Mouse (Mus musculus) MEL (cell line): ENCODE measurements around the gene Fos. TPM values are rescaled to one million over a fixed set of nuclear protein-coding genes. Genes with fewer than 3 reads are reported as not detected.
A peak's percentile ranks its signal among the peaks of the same experiment; 100 is the strongest.

Experiments
- DNase-seq: peaks from one replicate; pipeline ENCODE4 v3.0.0; 2011; ENCODE audit warnings: low read depth, low spot score
- H3K27ac ChIP-seq: 2 replicates; pipeline ENCODE4 v1.5.1; 2012; ENCODE audit warnings: low read depth, mild to moderate bottlenecking, control low read depth, low read length, moderate library complexity; ENCODE audit not compliant: control insufficient read depth
- H3K27me3 ChIP-seq, 2 experiments: fragments of 150-350 bp in 1 of 2; sonication (generic) in 1 of 2; 2 replicates each; pipeline ENCODE4 v1.6.1; 2012; ENCODE audit warnings: low read length in 2 of 2, mild to moderate bottlenecking in 2 of 2, improper control_type of control experiment in 1 of 2, moderate library complexity in 1 of 2; ENCODE audit not compliant: insufficient read depth in 2 of 2, control insufficient read depth in 1 of 2
- H3K36me3 ChIP-seq, 2 experiments: 2 replicates each; pipeline ENCODE4 v1.6.1; 2012 to 2014; ENCODE audit warnings: low read length in 2 of 2, improper control_type of control experiment in 1 of 2, inconsistent platforms in 1 of 2, mild to moderate bottlenecking in 1 of 2; ENCODE audit not compliant: insufficient read depth in 2 of 2, control insufficient read depth in 1 of 2
- H3K4me1 ChIP-seq, 2 experiments: fragments of 150-350 bp in 1 of 2; sonication (generic) in 1 of 2; 2 replicates each; pipeline ENCODE4 v1.6.1; 2012; ENCODE audit warnings: low read length in 2 of 2, improper control_type of control experiment in 1 of 2, mild to moderate bottlenecking in 1 of 2; ENCODE audit not compliant: insufficient read depth in 2 of 2, control insufficient read depth in 1 of 2
- H3K4me3 ChIP-seq, 2 experiments: fragments of 150-350 bp in 1 of 2; sonication (generic) in 1 of 2; 2 replicates each; pipeline ENCODE4 v1.5.1; 2012; ENCODE audit warnings: low read depth in 2 of 2, low read length in 2 of 2, mild to moderate bottlenecking in 2 of 2, moderate library complexity in 2 of 2, control low read depth in 1 of 2, improper control_type of control experiment in 1 of 2; ENCODE audit not compliant: control insufficient read depth in 1 of 2, insufficient read depth in 1 of 2
- H3K79me2 ChIP-seq: 2 replicates; pipeline ENCODE4 v1.6.1; 2012; ENCODE audit warnings: mild to moderate bottlenecking, low read length, moderate library complexity; ENCODE audit not compliant: control insufficient read depth, poor library complexity, insufficient read depth
- H3K9ac ChIP-seq: 2 replicates; pipeline ENCODE4 v1.6.1; 2012; ENCODE audit warnings: low read depth, mild to moderate bottlenecking, control low read depth, low read length, moderate library complexity; ENCODE audit not compliant: control insufficient read depth, poor library complexity, severe bottlenecking
- H3K9me3 ChIP-seq: fragments of 150-350 bp; sonication (generic); replicated peaks from 2 replicates; pipeline ENCODE4 v1.6.1; 2012; ENCODE audit warnings: mild to moderate bottlenecking, low read length, improper control_type of control experiment, moderate library complexity; ENCODE audit not compliant: insufficient read depth
- BHLHE40 ChIP-seq: IDR thresholded peaks from 2 replicates; pipeline ENCODE4 v1.6.1; 2012; ENCODE audit warnings: low read depth, mild to moderate bottlenecking, inconsistent platforms, low read length, improper control_type of control experiment, borderline replicate concordance
- CHD1 ChIP-seq: IDR thresholded peaks from 2 replicates; pipeline ENCODE4 v1.6.1; 2012; ENCODE audit warnings: low read depth, mild to moderate bottlenecking, inconsistent platforms, low read length, improper control_type of control experiment
- CTCF ChIP-seq, 3 experiments: IDR thresholded peaks in 2 of 3; conservative IDR thresholded peaks in 1 of 3; 2 replicates each; pipeline ENCODE4 v1.5.1; 2011 to 2012; ENCODE audit warnings: low read length in 3 of 3, low read depth in 2 of 3, mild to moderate bottlenecking in 2 of 3, improper control_type of control experiment in 1 of 3, inconsistent platforms in 1 of 3, mixed read lengths in 1 of 3, moderate library complexity in 1 of 3; ENCODE audit not compliant: control insufficient read depth in 1 of 3, insufficient read depth in 1 of 3, poor library complexity in 1 of 3, severe bottlenecking in 1 of 3
- E2F4 ChIP-seq: IDR thresholded peaks from 2 replicates; pipeline ENCODE4 v1.6.1; 2011; ENCODE audit warnings: low read depth, low read length, improper control_type of control experiment, borderline replicate concordance
- ELF1 ChIP-seq: IDR thresholded peaks from 2 replicates; pipeline ENCODE4 v1.6.1; 2014; ENCODE audit warnings: low read depth, mild to moderate bottlenecking, inconsistent platforms, low read length, improper control_type of control experiment, moderate library complexity
- EP300 ChIP-seq, 2 experiments: IDR thresholded peaks; 2 replicates each; pipeline ENCODE4 v1.6.1; 2011; ENCODE audit warnings: improper control_type of control experiment in 2 of 2, low read length in 2 of 2, low read depth in 1 of 2, mild to moderate bottlenecking in 1 of 2
- GABPA ChIP-seq: IDR thresholded peaks from 2 replicates; pipeline ENCODE4 v1.6.1; 2012; ENCODE audit warnings: low read depth, mild to moderate bottlenecking, inconsistent platforms, low read length, improper control_type of control experiment, moderate library complexity
- GATA1 ChIP-seq: IDR thresholded peaks from 2 replicates; pipeline ENCODE4 v1.6.1; 2011; ENCODE audit warnings: low read depth, low read length, improper control_type of control experiment
- KAT2A ChIP-seq: conservative IDR thresholded peaks from 2 replicates; pipeline ENCODE4 v1.6.1; 2012; ENCODE audit warnings: low read depth, low read length, improper control_type of control experiment, inconsistent platforms
- MAFK ChIP-seq: IDR thresholded peaks from 2 replicates; pipeline ENCODE4 v1.6.1; 2011; ENCODE audit warnings: low read depth, mild to moderate bottlenecking, low read length, improper control_type of control experiment, borderline replicate concordance
- MAX ChIP-seq: IDR thresholded peaks from 2 replicates; pipeline ENCODE4 v1.6.1; 2011; ENCODE audit warnings: low read length, improper control_type of control experiment
- MAZ ChIP-seq: IDR thresholded peaks from 2 replicates; pipeline ENCODE4 v1.6.1; 2012; ENCODE audit warnings: low read depth, mild to moderate bottlenecking, inconsistent platforms, low read length, improper control_type of control experiment
- MEF2A ChIP-seq: IDR thresholded peaks from 2 replicates; pipeline ENCODE4 v1.6.1; 2014; ENCODE audit warnings: low read depth, mild to moderate bottlenecking, inconsistent platforms, low read length, improper control_type of control experiment; ENCODE audit not compliant: poor library complexity, insufficient replicate concordance, severe bottlenecking; ENCODE audit errors: extremely low read depth
- MXI1 ChIP-seq: IDR thresholded peaks from 2 replicates; pipeline ENCODE4 v1.6.1; 2011; ENCODE audit warnings: mild to moderate bottlenecking, low read depth, low read length, improper control_type of control experiment
- MYB ChIP-seq: IDR thresholded peaks from 2 replicates; pipeline ENCODE4 v1.6.1; 2011; ENCODE audit warnings: mild to moderate bottlenecking, low read depth, low read length, improper control_type of control experiment
- MYC ChIP-seq: IDR thresholded peaks from 2 replicates; pipeline ENCODE4 v1.6.1; 2011; ENCODE audit warnings: low read depth, mild to moderate bottlenecking, low read length, improper control_type of control experiment, moderate library complexity
- NELFE ChIP-seq: IDR thresholded peaks from 2 replicates; pipeline ENCODE4 v1.6.1; 2011; ENCODE audit warnings: low read depth, low read length, improper control_type of control experiment
- POLR2A ChIP-seq, 2 experiments: IDR thresholded peaks; 2 replicates each; pipeline ENCODE4 v1.6.1; 2011 to 2012; ENCODE audit warnings: low read length in 2 of 2, mild to moderate bottlenecking in 2 of 2, control low read depth in 1 of 2, improper control_type of control experiment in 1 of 2, low read depth in 1 of 2, moderate library complexity in 1 of 2; ENCODE audit not compliant: control insufficient read depth in 1 of 2, insufficient read depth in 1 of 2, poor library complexity in 1 of 2
- POLR2AphosphoS2 ChIP-seq: IDR thresholded peaks from 2 replicates; pipeline ENCODE4 v1.6.1; 2011; ENCODE audit warnings: low read length, improper control_type of control experiment
- POLR2AphosphoS5 ChIP-seq: IDR thresholded peaks from 2 replicates; pipeline ENCODE4 v1.6.1; 2012; ENCODE audit warnings: low read depth, borderline replicate concordance, mild to moderate bottlenecking, inconsistent platforms, low read length, moderate library complexity, mixed read lengths
- RCOR1 ChIP-seq: IDR thresholded peaks from 2 replicates; pipeline ENCODE4 v1.6.1; 2012; ENCODE audit warnings: low read depth, mild to moderate bottlenecking, inconsistent platforms, low read length, improper control_type of control experiment
- SIN3A ChIP-seq: IDR thresholded peaks from 2 replicates; pipeline ENCODE4 v1.6.1; 2012; ENCODE audit warnings: low read length, improper control_type of control experiment, inconsistent platforms
- TAL1 ChIP-seq: IDR thresholded peaks from 2 replicates; pipeline ENCODE4 v1.6.1; 2012; ENCODE audit warnings: mild to moderate bottlenecking, inconsistent platforms, low read length, moderate library complexity, mixed read lengths
- TBP ChIP-seq: IDR thresholded peaks from 2 replicates; pipeline ENCODE4 v1.8.0; 2011; ENCODE audit warnings: low read depth, low read length, improper control_type of control experiment
- TCF12 ChIP-seq: IDR thresholded peaks from 2 replicates; pipeline ENCODE4 v1.6.1; 2014; ENCODE audit warnings: low read depth, mild to moderate bottlenecking, inconsistent platforms, low read length, improper control_type of control experiment, moderate library complexity
- UBTF ChIP-seq: IDR thresholded peaks from 2 replicates; pipeline ENCODE4 v1.6.1; 2012; ENCODE audit warnings: low read depth, mild to moderate bottlenecking, inconsistent platforms, low read length, improper control_type of control experiment, moderate library complexity, borderline replicate concordance; ENCODE audit not compliant: insufficient read depth
- ZC3H11A ChIP-seq: IDR thresholded peaks from 2 replicates; pipeline ENCODE4 v1.6.1; 2012; ENCODE audit warnings: low read depth, mild to moderate bottlenecking, inconsistent platforms, low read length, improper control_type of control experiment
- ZKSCAN1 ChIP-seq: IDR thresholded peaks from 2 replicates; pipeline ENCODE4 v1.6.1; 2012; ENCODE audit warnings: low read depth, mild to moderate bottlenecking, inconsistent platforms, low read length, improper control_type of control experiment, moderate library complexity
- ZMIZ1 ChIP-seq: IDR thresholded peaks from 2 replicates; pipeline ENCODE4 v1.6.1; 2012; ENCODE audit warnings: low read depth, mild to moderate bottlenecking, inconsistent platforms, low read length, improper control_type of control experiment, moderate library complexity
- ZNF384 ChIP-seq: IDR thresholded peaks from 2 replicates; pipeline ENCODE4 v1.6.1; 2012; ENCODE audit warnings: low read depth, mild to moderate bottlenecking, inconsistent platforms, low read length, improper control_type of control experiment
- polyA plus RNA-seq, 2 experiments: library from polyadenylated mRNA; stranded (reverse) in 1 of 2; unstranded in 1 of 2; fragments of >175 nt in 1 of 2; fragments of >200 nt in 1 of 2; gene quantifications; 2 replicates each; pipeline versions ENCODE4 v1.2.1 to v1.2.4; 2012; ENCODE audit warnings: low replicate concordance in 2 of 2, low read depth in 1 of 2; ENCODE audit not compliant: insufficient read length in 2 of 2, insufficient read depth in 1 of 2, missing spikeins in 1 of 2
- total RNA-seq: library from RNA; depleted of rRNA; stranded (reverse); fragments of 300-350 nt; gene quantifications from 2 replicates; pipeline ENCODE4 v1.2.3, GENCODE M21; 2012

Gene Fos
- total and polyA plus RNA-seq, 3 experiments: 0.81 to 1.4 TPM; not detected in 1

DNA sequence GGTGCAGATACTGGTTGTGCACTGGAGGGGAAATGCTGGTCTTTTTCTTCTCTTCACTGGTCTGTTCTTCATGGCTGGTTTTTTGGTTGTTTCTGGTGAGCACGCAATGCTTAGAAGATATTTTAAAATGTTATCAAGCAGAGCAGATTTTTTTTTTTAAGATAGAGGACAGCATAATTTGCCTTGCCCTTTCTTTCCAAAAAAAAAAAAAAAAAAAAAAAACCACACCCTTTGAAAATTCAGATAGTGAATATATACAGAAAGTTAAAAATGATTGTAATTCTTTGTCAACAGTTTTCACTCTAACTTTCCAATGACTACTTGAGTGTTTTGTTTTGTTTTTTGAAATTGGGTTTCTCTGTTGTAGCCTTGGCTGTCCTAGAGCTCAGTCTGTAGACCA, 17.3 kb downstream of the Fos start:
- H3K9me3 ChIP-seq: no peaks in the 10 kb centered on the region
- H3K27me3 ChIP-seq: no peaks in the 10 kb centered on the region
- H3K79me2 ChIP-seq: no peaks in the 10 kb centered on the region
- DNase-seq: peak; percentile 23
- peaks cover 0 to 4% of the 10 kb centered on the region in 2 experiments; a peak in 1 of 4 replicates for H3K4me1 ChIP-seq
- TF ChIP-seq CHD1: no peak
- no peak for TF ChIP-seq MAFK
- no peak for TF ChIP-seq ZC3H11A
- no peak for TF ChIP-seq TBP
- TF ChIP-seq KAT2A: no peak
- TF ChIP-seq GATA1: peak; percentile 33; the same call in 1 of the 2 replicates
- TF ChIP-seq BHLHE40: no peak
- no peak for TF ChIP-seq MXI1
- TF ChIP-seq MYB: no peak
- no peak for TF ChIP-seq MEF2A
- no peak for TF ChIP-seq ELF1
- no peak for TF ChIP-seq RCOR1
- no peak for TF ChIP-seq CTCF (IDR thresholded peaks at IDR 0.05 in 2 of 3, conservative IDR thresholded peaks at IDR 0.05 in 1 of 3; ENCODE audit: control insufficient read depth in 1 of 3, insufficient read depth in 1 of 3, low read depth in 2 of 3, low read length in 3 of 3, poor library complexity in 1 of 3, severe bottlenecking in 1 of 3)
- no peak for TF ChIP-seq E2F4
- TF ChIP-seq ZKSCAN1: no peak
- TF ChIP-seq NELFE: no peak
- TF ChIP-seq TAL1: no peak
- no peak for TF ChIP-seq POLR2AphosphoS2
- no peak for TF ChIP-seq MAX
- TF ChIP-seq EP300 (IDR thresholded peaks at IDR 0.05; ENCODE audit: low read depth in 1 of 2, low read length in 2 of 2): 0 out of 4 replicates have a peak, but pooled peaks of 1 of the 2 experiments have one; percentile 30
- TF ChIP-seq ZNF384: peak; percentile 91
- TF ChIP-seq, all 39 proteins: peak for 3
- H3K4me3 ChIP-seq: no peak overlapping the region
- H3K9ac ChIP-seq: no peak overlapping the region
- H3K27ac ChIP-seq: no peak overlapping the region
- 0 out of 4 replicates have a peak, but pooled peaks cover 0 to 2% of the 10 kb centered on the region in 2 experiments for H3K36me3 ChIP-seq

DNA sequence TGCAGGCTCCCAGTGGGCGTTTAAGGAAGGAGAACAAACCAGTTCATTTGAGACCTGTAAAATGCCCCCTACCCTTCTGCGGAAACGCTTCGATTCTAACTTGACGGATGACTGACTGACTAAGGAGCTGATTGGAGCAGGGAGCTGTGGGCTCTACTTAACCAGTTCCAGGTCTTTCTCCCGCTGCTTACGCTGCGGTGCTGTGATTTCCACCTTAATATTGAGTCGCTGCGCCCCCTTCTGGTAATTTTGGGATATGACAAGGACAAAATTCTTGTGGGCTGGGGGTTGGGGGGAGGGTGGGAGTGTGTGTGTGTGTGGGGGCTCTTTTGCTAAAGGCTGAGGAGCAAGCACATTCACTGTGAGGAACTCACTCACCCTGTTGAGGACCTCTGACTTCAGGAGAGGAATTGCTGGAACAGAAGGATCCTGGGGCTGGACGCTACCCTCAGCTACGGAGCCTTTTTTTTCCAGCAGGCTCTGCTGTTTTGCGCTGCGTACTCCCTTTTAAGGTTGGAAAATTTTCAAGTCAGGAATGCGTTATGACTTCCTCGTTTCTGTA, 18.5 kb downstream of the Fos start:
- peaks cover 0 to 4% of the 10 kb centered on the region in 2 experiments; a peak in 1 of 4 replicates for H3K4me1 ChIP-seq
- H3K27ac ChIP-seq: no peak overlapping the region
- no peaks in the 10 kb centered on the region for H3K9me3 ChIP-seq
- no peaks in the 10 kb centered on the region for H3K79me2 ChIP-seq
- DNase-seq: peak; percentile 71
- no peaks in the 10 kb centered on the region for H3K27me3 ChIP-seq
- 0 out of 4 replicates have a peak, but pooled peaks cover 0 to 1% of the 10 kb centered on the region in 2 experiments for H3K36me3 ChIP-seq
- H3K9ac ChIP-seq: no peak overlapping the region
- H3K4me3 ChIP-seq: no peak overlapping the region
- TF ChIP-seq NELFE (no peak), ZC3H11A (peak; percentile 80), MYB (no peak), GABPA (no peak), MYC (no peak), ELF1 (no peak), MXI1 (no peak), MAZ (peak; percentile 83; the same call in 1 of the 2 replicates), MAFK (no peak), TCF12 (no peak), CTCF (IDR thresholded peaks at IDR 0.05 in 2 of 3, conservative IDR thresholded peaks at IDR 0.05 in 1 of 3; ENCODE audit: control insufficient read depth in 1 of 3, insufficient read depth in 1 of 3, low read depth in 2 of 3, low read length in 3 of 3, poor library complexity in 1 of 3, severe bottlenecking in 1 of 3) (peak; percentile 48 to 81 (median 70)), E2F4 (no peak), POLR2A (IDR thresholded peaks at IDR 0.05; ENCODE audit: control insufficient read depth in 1 of 2, insufficient read depth in 1 of 2, low read depth in 1 of 2, low read length in 2 of 2, poor library complexity in 1 of 2) (no peak), CHD1 (no peak), POLR2AphosphoS5 (no peak), SIN3A (no peak; the same call in 1 of the 2 replicates), ZMIZ1 (no peak), GATA1 (no peak), UBTF (no peak), POLR2AphosphoS2 (no peak)
